Mouse (Mus musculus): ENCODE measurements around the gene Wipi2. TPM values are rescaled to one million over a fixed set of nuclear protein-coding genes. Genes with fewer than 3 reads are reported as not detected.

Gene Wipi2
- polyA plus RNA-seq, 1 experiment from 2014 or later = 41.8 TPM

- Histone ChIP-seq H3K27me3 (ENCODE audit: insufficient read depth, low read length) (no peaks in the 10 kb centered on the region), H3K4me1 (replicated peaks; ENCODE audit: insufficient read depth, low read length) (no peaks in the 10 kb centered on the region), H3K27ac (no peak overlapping the region), H3K36me3 (ENCODE audit: insufficient read depth, low read length) (no peaks in the 10 kb centered on the region), H3K4me2 (ENCODE audit: low read length) (no peak overlapping the region), H3K4me3 (replicated peaks; ENCODE audit: low read depth, low read length) (no peak overlapping the region), H3K9ac (ENCODE audit: low read depth, low read length) (no peak overlapping the region), H3K9me3 (replicated peaks; ENCODE audit: low read length) (no peaks in the 10 kb centered on the region)
- DNase-seq (ENCODE audit: low spot score) (no peak), ATAC-seq (replicated peaks; ENCODE audit: low FRiP score, low read depth) (no peak)
- TF ChIP-seq CTCF (IDR thresholded peaks at IDR 0.05; ENCODE audit: low read depth) = no peak
- 91% methylated on average over 6 of the region's 6 CpGs for WGBS
Observed at GRCm38 (mm10) chr5:142596723-142597122, 30.8 kb upstream of the Wipi2 start.

DNA sequence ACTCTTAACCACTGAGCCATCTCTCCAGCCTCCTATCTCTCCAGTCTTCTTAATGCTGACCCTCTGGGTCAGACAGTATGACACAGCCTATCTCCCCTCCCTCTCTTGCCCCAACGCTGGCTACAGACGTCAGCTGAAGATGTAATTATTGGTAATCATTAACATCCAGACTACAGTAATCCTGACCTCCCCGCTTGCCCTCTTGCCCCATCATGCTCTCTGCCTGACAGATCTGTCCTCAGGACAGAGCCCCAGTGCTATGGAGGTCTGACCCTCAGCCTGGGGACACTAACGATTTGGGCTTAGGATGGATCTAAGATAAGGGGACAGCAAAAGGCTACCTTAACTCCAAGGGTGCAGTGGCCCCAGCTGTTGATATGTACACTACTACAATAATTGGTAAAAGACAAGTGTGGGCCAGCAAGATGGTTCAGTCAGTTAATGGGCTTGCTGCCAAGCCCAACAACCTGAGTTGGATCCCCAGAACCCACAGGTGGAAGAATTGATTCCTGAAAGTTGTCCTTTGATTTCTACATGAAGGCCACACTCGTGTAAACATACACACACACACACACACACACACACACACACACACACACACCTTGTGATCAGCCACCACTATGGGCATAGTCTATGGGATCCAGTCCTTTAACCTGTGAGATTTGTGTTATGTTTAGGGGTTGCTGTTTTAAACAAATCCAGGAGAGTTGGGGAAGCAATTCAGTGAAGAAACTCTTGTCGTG lies 29.7 kb upstream of the Wipi2 start:
- H3K9ac ChIP-seq (ENCODE audit: low read depth, low read length) = no peak overlapping the region
- H3K4me3 ChIP-seq (replicated peaks; ENCODE audit: low read depth, low read length) = no peak overlapping the region
- no peaks in the 10 kb centered on the region for H3K9me3 ChIP-seq (replicated peaks; ENCODE audit: low read length)
- no peaks in the 10 kb centered on the region for H3K36me3 ChIP-seq (ENCODE audit: insufficient read depth, low read length)
- no peaks in the 10 kb centered on the region for H3K27me3 ChIP-seq (ENCODE audit: insufficient read depth, low read length)
- DNase-seq (ENCODE audit: low spot score) (no peak), ATAC-seq (replicated peaks; ENCODE audit: low FRiP score, low read depth) (no peak)
- TF ChIP-seq CTCF (IDR thresholded peaks at IDR 0.05; ENCODE audit: low read depth) = no peak
- H3K4me1 ChIP-seq (replicated peaks; ENCODE audit: insufficient read depth, low read length) = no peaks in the 10 kb centered on the region
- 59% methylated on average over 6 of the region's 6 CpGs for WGBS
- H3K27ac ChIP-seq = no peak overlapping the region
- no peak overlapping the region for H3K4me2 ChIP-seq (ENCODE audit: low read length)

DNA sequence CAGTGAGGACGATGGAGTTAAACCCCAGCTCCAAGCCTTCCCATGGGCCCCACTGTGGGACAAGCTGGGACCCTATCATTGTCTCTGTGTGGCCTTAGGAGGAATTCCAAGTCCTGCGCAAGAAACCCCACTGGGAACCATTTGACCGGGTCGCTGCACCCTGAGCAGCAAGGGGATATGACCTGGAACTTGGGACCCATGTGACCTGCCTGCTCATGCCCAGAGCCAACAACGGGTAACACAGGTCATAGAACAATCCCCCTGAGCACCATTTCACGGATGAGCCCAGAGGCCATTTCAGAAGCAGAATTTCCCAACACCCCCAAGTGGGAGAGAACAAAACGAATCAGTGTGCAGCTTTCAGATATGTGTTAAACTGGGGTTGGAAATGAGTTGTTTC lies 23.1 kb upstream of the Wipi2 start:
- DNase-seq (ENCODE audit: low spot score) (no peak), ATAC-seq (replicated peaks; ENCODE audit: low FRiP score, low read depth) (no peak)
- no peak for TF ChIP-seq CTCF (IDR thresholded peaks at IDR 0.05; ENCODE audit: low read depth)
- H3K9ac ChIP-seq (ENCODE audit: low read depth, low read length) = no peak overlapping the region
- no peaks in the 10 kb centered on the region for H3K36me3 ChIP-seq (ENCODE audit: insufficient read depth, low read length)
- no peak overlapping the region for H3K4me3 ChIP-seq (replicated peaks; ENCODE audit: low read depth, low read length)
- peaks cover 9% of the 10 kb centered on the region; the same call in 1 of the 2 replicates for H3K4me1 ChIP-seq (replicated peaks; ENCODE audit: insufficient read depth, low read length)
- WGBS = 71% methylated on average over 7 of the region's 7 CpGs
- H3K4me2 ChIP-seq (ENCODE audit: low read length) = no peak overlapping the region
- H3K27me3 ChIP-seq (ENCODE audit: insufficient read depth, low read length) = no peaks in the 10 kb centered on the region
- no peaks in the 10 kb centered on the region for H3K9me3 ChIP-seq (replicated peaks; ENCODE audit: low read length)
- H3K27ac ChIP-seq = no peak overlapping the region

DNA sequence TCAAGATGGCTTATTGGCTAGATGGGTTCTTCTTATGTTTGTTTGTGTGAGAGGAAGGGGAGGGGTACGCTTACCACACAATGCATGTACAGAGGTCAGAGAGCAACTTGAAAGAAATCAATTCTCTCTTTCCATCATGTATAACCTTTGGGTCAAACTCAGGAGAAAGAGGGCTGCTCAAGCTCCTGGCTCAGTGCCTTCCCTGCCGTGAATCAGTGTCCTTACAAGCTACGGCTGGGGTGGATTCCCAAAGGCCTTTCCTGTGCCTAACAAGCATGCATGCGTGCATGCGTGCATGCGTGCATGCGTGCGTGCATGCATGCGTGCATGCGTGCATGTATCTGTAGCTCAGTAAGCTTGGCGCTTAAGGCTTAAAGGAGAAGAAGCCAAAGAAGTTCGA lies 22.2 kb upstream of the Wipi2 start:
- H3K4me3 ChIP-seq (replicated peaks; ENCODE audit: low read depth, low read length) = no peak overlapping the region
- H3K27me3 ChIP-seq (ENCODE audit: insufficient read depth, low read length) = no peaks in the 10 kb centered on the region
- no peaks in the 10 kb centered on the region for H3K9me3 ChIP-seq (replicated peaks; ENCODE audit: low read length)
- DNase-seq (ENCODE audit: low spot score) (no peak), ATAC-seq (replicated peaks; ENCODE audit: low FRiP score, low read depth) (no peak)
- H3K4me2 ChIP-seq (ENCODE audit: low read length) = no peak overlapping the region
- H3K9ac ChIP-seq (ENCODE audit: low read depth, low read length) = no peak overlapping the region
- TF ChIP-seq CTCF (IDR thresholded peaks at IDR 0.05; ENCODE audit: low read depth) = no peak
- no peak overlapping the region for H3K27ac ChIP-seq
- 87% methylated on average over 12 of the region's 12 CpGs for WGBS
- H3K36me3 ChIP-seq (ENCODE audit: insufficient read depth, low read length) = no peaks in the 10 kb centered on the region
- peaks cover 9% of the 10 kb centered on the region; the same call in 1 of the 2 replicates for H3K4me1 ChIP-seq (replicated peaks; ENCODE audit: insufficient read depth, low read length)

DNA sequence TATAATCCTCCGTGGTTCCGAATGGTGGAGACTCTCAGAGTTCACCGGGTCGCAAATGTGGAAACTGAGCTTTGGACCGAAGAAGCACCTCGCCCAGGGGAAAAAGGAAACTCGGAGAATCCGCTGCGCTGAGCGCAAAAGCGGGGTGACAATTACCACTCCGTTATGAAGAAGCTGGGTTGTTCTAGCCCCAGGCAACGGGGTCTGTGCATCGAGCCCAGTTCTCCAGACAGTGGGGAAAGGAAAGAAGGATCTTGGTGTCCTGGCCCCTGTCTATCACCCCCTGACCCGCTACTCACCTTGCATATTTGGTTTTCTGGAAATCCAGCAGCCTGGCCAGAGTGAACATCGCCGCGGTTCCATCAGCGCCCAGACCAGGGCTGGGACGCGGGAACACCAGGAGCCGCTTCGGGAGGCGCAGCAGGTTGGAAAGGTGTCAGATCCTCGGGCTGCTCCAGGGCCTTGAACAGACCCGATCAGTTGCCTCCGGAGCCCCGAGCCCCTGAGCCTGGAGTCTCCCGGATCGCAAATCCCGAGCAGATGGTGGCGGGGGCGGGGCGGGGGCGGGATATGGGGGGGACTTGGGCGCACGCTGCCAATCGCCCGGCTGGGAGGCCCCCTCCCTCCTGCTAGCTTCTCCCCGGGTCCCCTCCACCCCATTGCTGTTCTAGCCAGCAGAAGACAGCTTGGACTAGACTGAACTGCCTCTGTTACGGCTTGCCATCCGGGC lies 19.1 kb upstream of the Wipi2 start, which contains the start of gene Mmd2:
Gene Mmd2 (minus strand): TSS at position 542 of the 730 bp plus-strand sequence.
- Histone ChIP-seq H3K9ac (ENCODE audit: low read depth, low read length) (0 out of 2 replicates have a peak within 1 kb of the TSS, but pooled peaks have one; percentile 37), H3K4me1 (replicated peaks; ENCODE audit: insufficient read depth, low read length) (peaks cover 9% of the 10 kb centered on the region; the same call in 1 of the 2 replicates), H3K36me3 (ENCODE audit: insufficient read depth, low read length) (no peaks in the 10 kb centered on the region), H3K9me3 (replicated peaks; ENCODE audit: low read length) (no peaks in the 10 kb centered on the region), H3K27me3 (ENCODE audit: insufficient read depth, low read length) (no peaks in the 10 kb centered on the region), H3K4me3 (replicated peaks; ENCODE audit: low read depth, low read length) (peak within 1 kb of the TSS; percentile 28), H3K27ac (no peak within 1 kb of the TSS), H3K4me2 (ENCODE audit: low read length) (peak within 1 kb of the TSS; percentile 63)
- ATAC-seq (replicated peaks; ENCODE audit: low FRiP score, low read depth) (0 out of 2 replicates have a peak, but pooled peaks have one; percentile 10), DNase-seq (ENCODE audit: low spot score) (peak; percentile 12)
- no peak for TF ChIP-seq CTCF (IDR thresholded peaks at IDR 0.05; ENCODE audit: low read depth)
- WGBS = 2% methylated on average over 42 of the region's 42 CpGs

GRCm38 (mm10) chr5:142608989-142609325 lies 18.5 kb upstream of the Wipi2 start:
- H3K9ac ChIP-seq (ENCODE audit: low read depth, low read length) = no peak overlapping the region
- H3K36me3 ChIP-seq (ENCODE audit: insufficient read depth, low read length) = no peaks in the 10 kb centered on the region
- no peak for TF ChIP-seq CTCF (IDR thresholded peaks at IDR 0.05; ENCODE audit: low read depth)
- no peaks in the 10 kb centered on the region for H3K27me3 ChIP-seq (ENCODE audit: insufficient read depth, low read length)
- 5% methylated on average over 4 of the region's 4 CpGs for WGBS
- no peak for DNase-seq (ENCODE audit: low spot score)
- peaks cover 9% of the 10 kb centered on the region; the same call in 1 of the 2 replicates for H3K4me1 ChIP-seq (replicated peaks; ENCODE audit: insufficient read depth, low read length)
- H3K4me3 ChIP-seq (replicated peaks; ENCODE audit: low read depth, low read length) = peak overlapping the region; percentile 28; the same call in 1 of the 2 replicates
- peak overlapping the region; percentile 63 for H3K4me2 ChIP-seq (ENCODE audit: low read length)
- ATAC-seq (replicated peaks; ENCODE audit: low FRiP score, low read depth) = no peak
- no peak overlapping the region for H3K27ac ChIP-seq
- H3K9me3 ChIP-seq (replicated peaks; ENCODE audit: low read length) = no peaks in the 10 kb centered on the region

All from kidney, postnatal 0 days (tissue).